Mouse (Mus musculus): ENCODE measurements at regions not wholly inside any gene's neighbourhood (a gene's known extent, or its start where the extent isn't known, plus 50 kb on each side); places are given as distances from the start of the nearest gene placed in this dataset.

DNA sequence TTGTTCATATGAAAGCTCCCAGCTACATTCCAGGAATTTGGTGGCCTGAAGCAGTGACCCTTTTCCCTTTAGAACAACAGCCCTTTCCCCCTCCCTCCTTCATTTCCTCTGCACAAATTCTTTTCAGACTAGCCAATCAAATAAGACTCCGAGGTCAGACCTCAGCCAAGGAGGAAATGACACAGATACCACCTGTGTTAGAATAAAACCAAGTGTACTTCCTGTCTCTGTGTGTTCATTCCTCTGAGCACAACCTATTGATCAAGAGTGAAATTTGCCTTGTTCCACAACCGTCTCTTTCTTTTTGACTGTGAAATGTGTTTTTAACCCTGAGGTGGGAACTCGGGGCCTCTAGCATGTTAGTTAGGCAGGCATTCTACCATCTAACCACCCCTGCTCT lies 120.2 kb downstream of the Tmsb4x start:
- DNase-seq = no peak

GRCm38 (mm10) chrX:167088438-167088837 lies 120.7 kb downstream of the Tmsb4x start:
- DNase-seq = no peak

GRCm38 (mm10) chrX:167080821-167081220 lies 128.3 kb downstream of the Tmsb4x start:
- no peak for DNase-seq

- DNase-seq = no peak
Observed at GRCm38 (mm10) chrX:167069075-167069474, 140.0 kb downstream of the Tmsb4x start.

- no peak for DNase-seq
Observed at GRCm38 (mm10) chrX:167067918-167068317, 141.2 kb downstream of the Tmsb4x start.

GRCm38 (mm10) chrX:167063881-167064280 lies 145.2 kb downstream of the Tmsb4x start:
- DNase-seq = peak; percentile 30

DNA sequence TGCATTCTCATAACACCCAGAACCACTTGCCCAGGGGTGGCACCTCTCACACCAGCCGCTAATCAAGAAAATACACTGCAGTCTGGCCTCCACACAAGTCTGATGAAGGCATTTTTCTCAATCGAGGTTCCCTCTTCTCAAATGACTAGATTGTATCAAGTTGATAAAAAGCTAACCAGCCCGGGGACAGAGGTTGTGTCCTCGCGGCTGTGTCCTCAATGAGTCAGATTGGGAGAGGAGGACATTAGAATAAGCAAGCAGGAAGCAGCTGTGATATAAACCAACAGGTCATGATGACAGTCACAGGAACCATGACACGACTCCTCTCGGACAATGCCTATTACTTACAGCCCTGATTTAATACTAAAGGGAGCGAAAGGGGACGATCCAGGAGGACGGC lies 156.7 kb downstream of the Tmsb4x start:
- no peak for DNase-seq

DNA sequence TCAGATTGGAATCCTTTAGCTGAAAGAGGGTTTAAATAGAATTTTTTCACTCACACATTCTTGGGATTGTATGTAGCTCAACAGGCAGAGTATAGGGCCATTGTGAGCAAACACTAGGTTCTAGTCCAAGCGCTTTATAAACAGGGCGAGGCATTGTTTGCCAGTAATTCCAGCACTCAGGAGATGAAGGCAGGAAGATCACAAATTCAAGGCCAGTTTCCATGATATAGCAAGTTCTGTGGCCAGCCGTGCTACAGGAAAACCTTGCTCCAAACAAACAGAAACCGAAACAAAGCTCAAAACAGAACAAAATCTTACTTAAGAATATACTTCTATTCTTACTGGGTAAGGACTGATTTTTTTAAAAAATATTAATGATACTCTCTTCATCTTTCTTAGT lies 159.0 kb downstream of the Tmsb4x start:
- no peak for DNase-seq

GRCm38 (mm10) chrX:167049191-167049968 lies 159.7 kb downstream of the Tmsb4x start:
- DNase-seq = peak; percentile 8

GRCm38 (mm10) chrX:167037971-167038370 lies 171.1 kb downstream of the Tmsb4x start:
- no peak for DNase-seq

DNA sequence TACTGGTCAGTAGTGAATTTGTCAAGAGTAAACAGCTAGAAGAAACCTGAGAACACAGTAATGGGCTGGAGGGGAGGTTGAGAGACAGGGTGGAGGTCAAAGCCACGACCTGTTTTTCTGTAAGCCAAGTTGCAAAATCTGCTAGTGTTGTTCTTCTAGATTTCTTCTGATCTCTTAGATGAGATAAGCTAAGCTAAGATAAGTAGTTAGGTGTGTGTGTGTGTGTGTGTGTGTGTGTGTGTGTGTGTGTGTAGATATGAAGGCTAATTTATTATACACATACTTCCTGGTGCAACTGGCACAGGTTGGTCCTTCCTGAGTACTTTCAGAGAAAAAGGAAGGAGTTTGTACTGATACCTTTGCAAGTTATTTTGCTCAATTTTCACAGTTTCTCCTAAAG lies 172.8 kb downstream of the Tmsb4x start:
- no peak for DNase-seq

- DNase-seq = no peak
Observed at GRCm38 (mm10) chrX:167035639-167036038, 173.5 kb downstream of the Tmsb4x start.

DNA sequence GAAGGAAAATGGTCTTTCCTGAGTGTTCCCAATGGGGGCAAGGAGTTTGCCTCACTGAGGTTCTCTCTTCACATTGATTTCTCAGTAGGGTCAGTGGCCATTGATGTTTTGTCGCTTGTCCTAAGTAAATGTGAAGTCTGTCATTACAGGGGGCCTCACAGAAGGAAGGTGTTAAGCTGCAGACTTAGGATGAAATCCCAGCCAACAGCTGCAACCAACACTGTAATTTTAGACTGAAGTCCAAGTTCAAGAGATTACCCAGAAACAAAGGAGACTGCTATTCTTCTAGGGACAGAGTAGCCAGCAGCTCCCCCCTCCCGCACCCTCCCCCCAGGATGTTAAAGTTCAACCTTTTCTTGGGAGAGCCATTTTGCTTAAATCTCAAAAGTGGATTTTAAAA lies 176.0 kb downstream of the Tmsb4x start:
- DNase-seq = no peak

- no peak for DNase-seq
Observed at GRCm38 (mm10) chrX:167032586-167032985, 176.5 kb downstream of the Tmsb4x start.

DNA sequence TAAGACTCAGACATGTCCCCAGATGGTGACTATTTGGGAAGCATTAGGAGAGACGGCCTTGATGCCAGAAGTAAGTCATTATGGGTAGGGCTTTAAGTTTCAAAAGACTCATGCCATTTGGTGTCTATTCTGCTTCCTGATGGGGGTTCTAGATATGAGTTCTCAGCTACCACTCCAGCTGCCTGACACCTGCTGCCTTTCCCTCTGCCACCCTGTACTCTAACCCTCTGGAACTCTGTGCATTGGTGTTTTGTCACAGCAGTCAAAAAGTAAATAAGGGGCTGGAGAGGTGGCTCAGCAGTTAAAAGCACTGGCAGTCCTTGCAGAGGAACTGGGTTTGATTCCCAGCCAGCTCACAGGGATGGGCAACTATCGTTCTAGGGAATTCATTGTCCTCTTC lies 177.6 kb downstream of the Tmsb4x start:
- no peak for DNase-seq

- no peak for DNase-seq
Observed at GRCm38 (mm10) chrX:167015602-167016001, 193.5 kb downstream of the Tmsb4x start.

- peak; percentile 12 for DNase-seq
Observed at GRCm38 (mm10) chrX:167014322-167014721, 194.8 kb downstream of the Tmsb4x start.

GRCm38 (mm10) chrX:167012891-167013290 lies 196.2 kb downstream of the Tmsb4x start:
- DNase-seq = no peak

DNA sequence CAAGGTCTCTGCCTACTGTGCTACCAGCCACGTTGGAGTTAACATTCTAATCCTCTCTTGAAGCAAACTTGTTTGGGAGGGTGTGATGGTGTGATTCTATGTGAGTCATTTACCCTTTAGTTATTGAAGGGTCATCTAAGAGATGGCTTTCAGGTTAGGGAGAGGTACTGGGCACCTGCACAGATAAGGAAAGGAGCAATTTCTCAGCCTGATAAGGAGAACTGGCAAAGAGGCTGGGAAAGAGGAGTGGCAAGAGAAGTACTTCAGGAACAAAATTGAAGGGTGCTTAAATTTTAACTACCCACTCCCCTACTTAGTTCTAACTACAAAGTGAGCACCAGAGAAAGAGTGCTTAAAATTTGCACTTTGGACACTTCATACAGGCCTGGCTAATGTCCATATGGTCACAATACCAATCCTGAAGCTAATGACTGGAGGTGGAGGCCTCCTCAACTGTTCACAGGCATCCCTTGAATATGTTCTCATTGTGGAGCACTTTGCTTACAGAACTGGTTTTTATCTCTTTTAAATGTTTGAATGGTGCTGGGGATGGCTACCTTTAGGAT lies 197.1 kb downstream of the Tmsb4x start:
- no peak for DNase-seq

GRCm38 (mm10) chrX:166995855-166996254 lies 213.3 kb downstream of the Tmsb4x start:
- no peak for DNase-seq

DNA sequence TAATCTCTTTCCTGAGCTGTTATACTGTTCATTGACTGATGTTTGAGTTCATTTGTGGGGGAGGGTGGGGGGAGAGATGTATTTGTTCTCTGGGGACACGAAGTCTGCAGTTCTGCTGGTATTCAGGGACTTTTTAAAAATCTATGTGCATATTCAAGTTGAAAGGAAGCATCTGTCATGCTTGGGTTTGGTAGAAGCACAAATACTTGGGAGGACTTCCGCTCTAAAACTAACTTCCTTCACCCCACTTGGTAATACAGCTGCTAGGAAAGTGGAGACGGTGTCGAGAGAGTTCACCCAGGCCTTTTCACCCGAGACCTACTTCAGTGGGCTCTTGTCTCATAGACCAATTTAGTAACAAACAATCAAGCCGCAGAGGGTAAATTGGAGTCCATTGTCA lies 228.1 kb downstream of the Tmsb4x start:
- no peak for DNase-seq

GRCm38 (mm10) chrX:166980504-166980903 lies 228.6 kb downstream of the Tmsb4x start:
- DNase-seq = no peak

DNA sequence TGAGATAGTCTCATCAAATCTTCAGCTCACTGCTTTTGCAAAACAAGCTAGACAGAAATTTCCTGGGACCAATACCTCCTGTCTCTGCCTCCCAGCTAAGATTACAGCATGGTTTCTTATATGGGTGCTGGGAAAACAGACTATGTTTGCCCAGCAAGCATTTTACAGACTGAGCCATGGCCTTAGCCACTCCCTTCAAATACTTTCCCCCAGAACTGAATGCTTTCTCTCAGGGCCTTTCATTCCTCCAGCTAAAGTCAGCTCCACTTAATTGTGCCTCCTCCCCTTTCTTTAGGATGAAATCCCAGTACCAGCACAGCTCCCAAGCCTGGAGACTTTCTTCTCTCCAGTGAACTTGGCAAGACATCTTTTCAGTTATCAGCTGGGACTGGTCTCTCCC lies 232.1 kb downstream of the Tmsb4x start:
- no peak for DNase-seq

DNA sequence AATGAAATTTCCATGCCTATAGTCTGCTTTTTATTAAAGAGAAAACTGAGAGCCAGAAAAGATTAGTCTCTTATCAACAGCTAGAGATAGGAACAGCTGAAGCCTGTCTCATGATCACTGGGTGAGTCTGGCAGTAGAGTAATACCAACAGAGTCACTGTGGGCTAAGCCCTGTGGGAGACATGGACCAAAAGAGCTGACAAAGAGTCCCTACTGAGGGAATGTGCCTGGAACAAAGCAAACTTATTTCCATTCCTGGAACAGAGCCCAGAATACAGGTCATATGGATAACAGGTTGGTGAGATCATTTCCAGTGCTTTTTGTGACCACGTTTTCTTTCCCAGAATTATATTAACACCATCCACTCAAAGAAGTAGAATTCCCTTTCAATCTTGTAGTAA lies 237.4 kb downstream of the Tmsb4x start:
- DNase-seq = no peak

All from layer of hippocampus, adult 9-11 months (tissue).